Mouse (Mus musculus): Measurements from ENCODE around the gene Wfdc8. TPM values are rescaled to one million over a fixed set of nuclear protein-coding genes. Genes with fewer than 3 reads are reported as not detected.

Gene Wfdc8
- total RNA-seq, 2 experiments from 2014 or later = not detected

GRCm38 (mm10) chr2:164563339-164564038 lies 49.9 kb downstream of the Wfdc8 start:
- peak; percentile 31 to 37 for DNase-seq (ENCODE audit: low spot score in 2 of 2)

GRCm38 (mm10) chr2:164562391-164563188 lies 50.8 kb downstream of the Wfdc8 start, which contains the start of gene Wfdc2:
Gene Wfdc2 (plus strand): TSS chr2:164562413.
- no peak for DNase-seq (ENCODE audit: low spot score in 2 of 2)

GRCm38 (mm10) chr2:164560106-164560505 lies 53.3 kb downstream of the Wfdc8 start:
- DNase-seq (ENCODE audit: low spot score in 2 of 2) = no peak

GRCm38 (mm10) chr2:164558991-164559645 lies 54.3 kb downstream of the Wfdc8 start:
- no peak for DNase-seq (ENCODE audit: low spot score in 2 of 2)

GRCm38 (mm10) chr2:164558426-164558825 lies 55.0 kb downstream of the Wfdc8 start:
- peak; percentile 17 to 52 for DNase-seq (ENCODE audit: low spot score in 2 of 2)

GRCm38 (mm10) chr2:164551502-164551901 lies 61.9 kb downstream of the Wfdc8 start:
- DNase-seq (ENCODE audit: low spot score in 2 of 2) = no peak

GRCm38 (mm10) chr2:164550895-164551269 lies 62.5 kb downstream of the Wfdc8 start:
- no peak for DNase-seq (ENCODE audit: low spot score in 2 of 2)

GRCm38 (mm10) chr2:164549963-164550894 lies 63.2 kb downstream of the Wfdc8 start:
- no peak for DNase-seq (ENCODE audit: low spot score in 2 of 2)

GRCm38 (mm10) chr2:164549338-164549737 lies 64.1 kb downstream of the Wfdc8 start:
- DNase-seq (ENCODE audit: low spot score in 2 of 2) = no peak

Other genes starting within 250 kb of the Wfdc8 start
- 1 to 10 TPM; 1.2 to 2.0 TPM for gene Slpi, start 224.5 kb downstream of the Wfdc8 start, total RNA-seq (2021)
- gene Rbpjl, start 210.5 kb downstream of the Wfdc8 start, total RNA-seq (2021) = under 1 TPM; 0.41 to 0.91 TPM
- 10 to 100 TPM; 21.2 to 21.6 TPM for gene Matn4, start 208.5 kb downstream of the Wfdc8 start, total RNA-seq (2021)
- gene Sdc4, start 169.7 kb downstream of the Wfdc8 start, total RNA-seq (2021) = 100 to 1,000 TPM; 117 to 137 TPM
- gene Sys1, start 156.7 kb downstream of the Wfdc8 start, total RNA-seq (2021) = 10 to 100 TPM; 39.1 to 44.7 TPM
- gene Gm20458, start 152.7 kb downstream of the Wfdc8 start, total RNA-seq (2021) = 10 to 100 TPM; 12.7 to 18.8 TPM
- not detected for gene Trp53tg5, start 139.9 kb downstream of the Wfdc8 start, total RNA-seq (2021)
- 10 to 100 TPM; 87.6 to 88.0 TPM for gene Dbndd2, start 127.5 kb downstream of the Wfdc8 start, total RNA-seq (2021)
- 10 to 100 TPM; 95.2 to 96.5 TPM for gene Pigt, start 116.1 kb downstream of the Wfdc8 start, total RNA-seq (2021)
- 1 to 10 TPM in 1 of 2 experiments, not detected in 1; 5.6 TPM for gene Wfdc2, start 51.2 kb downstream of the Wfdc8 start, total RNA-seq (2021)
- not detected for gene Spint3, start 40.2 kb downstream of the Wfdc8 start, total RNA-seq (2021)
- gene Wfdc6a, start 28.2 kb downstream of the Wfdc8 start, total RNA-seq (2021) = 1 to 10 TPM in 1 of 2 experiments, under 1 TPM in 1; 0.71 to 1.9 TPM
- gene Eppin, start 20.0 kb downstream of the Wfdc8 start, total RNA-seq (2021) = not detected
- gene Wfdc6b, start 104 bp downstream of the Wfdc8 start, total RNA-seq (2021) = not detected
- not detected for gene Wfdc16, start 25.2 kb upstream of the Wfdc8 start, total RNA-seq (2021)
- gene Wfdc10, start 42.4 kb upstream of the Wfdc8 start, total RNA-seq (2021) = not detected
- not detected for gene Wfdc9, start 43.0 kb upstream of the Wfdc8 start, total RNA-seq (2021)
- gene Wfdc11, start 60.5 kb upstream of the Wfdc8 start, total RNA-seq (2021) = not detected
- gene Wfdc13, start 71.5 kb upstream of the Wfdc8 start, total RNA-seq (2021) = not detected
- not detected for gene Spint4, start 84.9 kb upstream of the Wfdc8 start, total RNA-seq (2021)
- gene Spint5, start 101.7 kb upstream of the Wfdc8 start, total RNA-seq (2021) = not detected
- 1 to 10 TPM; 1.5 TPM for gene Wfdc3, start 132.3 kb upstream of the Wfdc8 start, total RNA-seq (2021)
- gene Dnttip1, start 132.4 kb upstream of the Wfdc8 start, total RNA-seq (2021) = 10 to 100 TPM; 34.1 to 37.2 TPM
- 1 to 10 TPM; 2.9 to 4.0 TPM for gene Ube2c, start 156.3 kb upstream of the Wfdc8 start, total RNA-seq (2021)
- gene Tnnc2, start 166.3 kb upstream of the Wfdc8 start, total RNA-seq (2021) = not detected
- 10 to 100 TPM; 33.3 to 39.8 TPM for gene Snx21, start 172.2 kb upstream of the Wfdc8 start, total RNA-seq (2021)
- gene Acot8, start 191.3 kb upstream of the Wfdc8 start, total RNA-seq (2021) = 10 to 100 TPM; 26.4 to 28.1 TPM
- 1 to 10 TPM; 6.0 to 8.3 TPM for gene Zswim3, start 191.5 kb upstream of the Wfdc8 start, total RNA-seq (2021)
- gene Zswim1, start 209.1 kb upstream of the Wfdc8 start, total RNA-seq (2021) = 10 to 100 TPM; 18.1 to 18.2 TPM
- under 1 TPM in 1 of 2 experiments, not detected in 1; 0.67 TPM for gene Spata25, start 214.9 kb upstream of the Wfdc8 start, total RNA-seq (2021)
- 10 to 100 TPM; 87.7 to 89.6 TPM for gene Ctsa, start 219.2 kb upstream of the Wfdc8 start, total RNA-seq (2021)
- gene Neurl2, start 219.8 kb upstream of the Wfdc8 start, total RNA-seq (2021) = 1 to 10 TPM; 3.9 to 4.1 TPM
- gene Pltp, start 244.1 kb upstream of the Wfdc8 start, total RNA-seq (2021) = 100 to 1,000 TPM in 1 of 2 experiments, 10 to 100 TPM in 1; 72.5 to 107 TPM

Data from layer of hippocampus, postnatal 14 days (tissue).